Mouse (Mus musculus) heart, postnatal 14 days (tissue): ENCODE measurements around the gene Ppy. TPM values are rescaled to one million over a fixed set of nuclear protein-coding genes. Genes with fewer than 3 reads are reported as not detected.
A peak's percentile ranks its signal among the peaks of the same experiment; 100 is the strongest.

Source experiments
- DNase-seq, 2 experiments: peaks; one replicate each; pipeline ENCODE4 v3.0.0; 2021 to 2022
- intact Hi-C: fragments of 180-260 bp; cut with DNase I; formaldehyde crosslinking; loops from one replicate; pipeline ENCODE4 v1.15.1; 2025
- total RNA-seq, 2 experiments: library from RNA; stranded (reverse); gene quantifications; 2 replicates each; pipeline ENCODE4 v1.2.3; 2021

Gene Ppy
- total RNA-seq, 2 experiments from 2014 or later: not detected

GRCm38 (mm10) chr11:102089088-102089808 is 11.9 kb downstream of the Ppy start:
- intact Hi-C loops: loop anchor here (2.0 kb wide), 1 partner anchor 28 kb away; no protein-coding TSS in a partner anchor
- peak; percentile 36 to 68 for DNase-seq

GRCm38 (mm10) chr11:102087931-102088898 is 12.9 kb downstream of the Ppy start, which contains the start of gene Mpp2:
Gene Mpp2 (minus strand): TSS chr11:102088515.
- peak; percentile 58 to 67 for DNase-seq
- intact Hi-C loops: loop anchor here (2.0 kb wide), 1 partner anchor 27 kb away; no protein-coding TSS in a partner anchor

- DNase-seq: peak; percentile 53 to 62
- intact Hi-C loops: no loop called here
These were observed 13.9 kb downstream of the Ppy start for GRCm38 (mm10) chr11:102087081-102087751.

- intact Hi-C loops: no loop called here
- DNase-seq: no peak
These were observed 14.8 kb downstream of the Ppy start for GRCm38 (mm10) chr11:102086331-102086730.

GRCm38 (mm10) chr11:102084159-102084558 is 17.0 kb downstream of the Ppy start:
- DNase-seq: no peak
- intact Hi-C loops: no loop called here

GRCm38 (mm10) chr11:102083193-102083592 is 17.9 kb downstream of the Ppy start:
- DNase-seq: no peak
- intact Hi-C loops: no loop called here

GRCm38 (mm10) chr11:102082322-102082721 is 18.8 kb downstream of the Ppy start:
- intact Hi-C loops: no loop called here
- peak; percentile 62 to 70 for DNase-seq

GRCm38 (mm10) chr11:102073722-102074121 is 27.4 kb downstream of the Ppy start:
- no peak for DNase-seq
- intact Hi-C loops: no loop called here

GRCm38 (mm10) chr11:102072729-102073128 is 28.4 kb downstream of the Ppy start:
- intact Hi-C loops: no loop called here
- no peak for DNase-seq

GRCm38 (mm10) chr11:102070426-102070825 is 30.7 kb downstream of the Ppy start:
- DNase-seq: no peak
- intact Hi-C loops: no loop called here

- no peak for DNase-seq
- intact Hi-C loops: no loop called here
These were observed 31.5 kb downstream of the Ppy start for GRCm38 (mm10) chr11:102069633-102070032.

- intact Hi-C loops: no loop called here
These were observed 32.1 kb downstream of the Ppy start for GRCm38 (mm10) chr11:102068969-102069368.

GRCm38 (mm10) chr11:102063076-102063475 is 38.0 kb downstream of the Ppy start:
- intact Hi-C loops: no loop called here
- DNase-seq: no peak

More at GRCm38 (mm10) chr11:102068969-102069368, 32.1 kb downstream of the Ppy start:
- no peak for DNase-seq

- DNase-seq: no peak
- intact Hi-C loops: loop anchor here (2.0 kb wide), 3 partner anchors 27 to 77 kb away; partner anchors contain the start of gene Mpp2
These were observed 39.1 kb downstream of the Ppy start for GRCm38 (mm10) chr11:102061941-102062473.

GRCm38 (mm10) chr11:102061236-102061940 is 39.7 kb downstream of the Ppy start:
- intact Hi-C loops: loop anchor here (2.0 kb wide), 3 partner anchors 27 to 77 kb away; partner anchors contain the start of gene Mpp2

GRCm38 (mm10) chr11:102053847-102054246 is 47.3 kb downstream of the Ppy start:
- intact Hi-C loops: loop anchor here (2.0 kb wide), 1 partner anchor 67 kb away; the partner anchor contains the start of gene Dusp3
- DNase-seq: peak; percentile 61 to 68

More at GRCm38 (mm10) chr11:102061236-102061940, 39.7 kb downstream of the Ppy start:
- DNase-seq: peak; percentile 80 to 83

GRCm38 (mm10) chr11:102053183-102053582 is 47.9 kb downstream of the Ppy start:
- peak; percentile 39 to 57 for DNase-seq

GRCm38 (mm10) chr11:102052697-102053096 is 48.4 kb downstream of the Ppy start:
- DNase-seq: no peak
- intact Hi-C loops: loop anchor here (2.0 kb wide), 1 partner anchor 66 kb away; the partner anchor contains the start of gene Dusp3

More at GRCm38 (mm10) chr11:102053183-102053582, 47.9 kb downstream of the Ppy start:
- intact Hi-C loops: loop anchor here (2.0 kb wide), 1 partner anchor 66 kb away; the partner anchor contains the start of gene Dusp3

GRCm38 (mm10) chr11:102051954-102052353 is 49.2 kb downstream of the Ppy start:
- intact Hi-C loops: loop anchor here (2.0 kb wide), 1 partner anchor 65 kb away; the partner anchor contains the start of gene Dusp3
- DNase-seq: peak; percentile 47 to 61
